Mouse (Mus musculus): Measurements from ENCODE around the gene Mtmr14.
A peak's percentile ranks its signal among the peaks of the same experiment; 100 is the strongest.

Mtmr14 gene

GRCm38 (mm10) chr6:113281676-113282075 lies 44.0 kb downstream of the Mtmr14 start:
- no peak for DNase-seq (ENCODE audit: low read depth, low spot score)

GRCm38 (mm10) chr6:113282101-113282802 lies 44.6 kb downstream of the Mtmr14 start, which contains the start of gene Cpne9:
TSS of gene Cpne9 (plus strand) at chr6:113282307.
- DNase-seq (ENCODE audit: low read depth, low spot score): peak; percentile 61

DNA sequence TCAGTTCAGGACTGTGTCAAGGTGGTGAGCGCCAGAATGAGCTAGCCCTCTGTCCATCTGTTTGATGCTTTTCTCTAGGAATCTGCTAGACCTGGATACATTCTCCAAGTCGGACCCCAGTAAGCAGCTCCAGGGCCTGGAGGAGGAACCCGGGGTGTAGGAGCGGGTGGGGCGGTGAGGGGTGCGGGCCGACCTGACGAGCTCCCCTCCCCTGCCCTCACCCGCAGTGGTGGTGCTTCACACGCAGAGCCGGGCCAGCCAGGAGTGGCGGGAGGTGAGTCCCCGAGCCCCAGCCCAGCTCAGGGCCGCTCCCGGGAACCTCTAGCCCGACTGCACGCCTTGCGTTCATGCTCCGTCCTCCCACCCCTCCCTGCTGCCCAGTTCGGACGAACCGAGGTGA lies 45.3 kb downstream of the Mtmr14 start:
- no peak for DNase-seq (ENCODE audit: low read depth, low spot score)

- no peak for DNase-seq (ENCODE audit: low read depth, low spot score)
These were observed 45.9 kb downstream of the Mtmr14 start for GRCm38 (mm10) chr6:113283500-113283899.

GRCm38 (mm10) chr6:113284931-113285330 lies 47.3 kb downstream of the Mtmr14 start:
- DNase-seq (ENCODE audit: low read depth, low spot score): no peak

DNA sequence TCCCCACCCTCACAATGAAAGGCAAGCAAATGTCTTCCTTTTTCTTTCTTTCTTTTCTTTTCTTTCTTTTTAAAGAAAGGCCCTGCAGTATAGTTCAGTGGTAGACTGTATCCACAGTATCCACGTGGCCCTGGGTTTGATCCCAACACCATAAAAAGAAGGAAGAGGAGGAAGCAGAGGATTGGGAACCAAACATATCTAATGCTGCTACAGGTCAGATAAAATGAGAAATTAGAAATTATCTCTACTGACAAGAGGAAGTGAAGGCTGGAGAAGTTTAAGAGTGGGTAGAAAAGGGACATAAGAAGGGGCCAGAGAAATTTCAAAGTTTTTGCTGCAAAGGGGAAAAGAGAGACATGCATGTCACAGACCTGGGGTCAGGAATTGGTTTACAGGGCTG lies 48.7 kb downstream of the Mtmr14 start:
- no peak for DNase-seq (ENCODE audit: low read depth, low spot score)

GRCm38 (mm10) chr6:113287236-113287635 lies 49.6 kb downstream of the Mtmr14 start:
- no peak for DNase-seq (ENCODE audit: low read depth, low spot score)

- no peak for DNase-seq (ENCODE audit: low read depth, low spot score)
These were observed 51.7 kb downstream of the Mtmr14 start for GRCm38 (mm10) chr6:113289346-113289745.

- no peak for DNase-seq (ENCODE audit: low read depth, low spot score)
These were observed 52.7 kb downstream of the Mtmr14 start for GRCm38 (mm10) chr6:113290346-113290745.

GRCm38 (mm10) chr6:113292938-113293337 lies 55.3 kb downstream of the Mtmr14 start:
- DNase-seq (ENCODE audit: low read depth, low spot score): no peak

GRCm38 (mm10) chr6:113296046-113296445 lies 58.4 kb downstream of the Mtmr14 start:
- DNase-seq (ENCODE audit: low read depth, low spot score): no peak

DNA sequence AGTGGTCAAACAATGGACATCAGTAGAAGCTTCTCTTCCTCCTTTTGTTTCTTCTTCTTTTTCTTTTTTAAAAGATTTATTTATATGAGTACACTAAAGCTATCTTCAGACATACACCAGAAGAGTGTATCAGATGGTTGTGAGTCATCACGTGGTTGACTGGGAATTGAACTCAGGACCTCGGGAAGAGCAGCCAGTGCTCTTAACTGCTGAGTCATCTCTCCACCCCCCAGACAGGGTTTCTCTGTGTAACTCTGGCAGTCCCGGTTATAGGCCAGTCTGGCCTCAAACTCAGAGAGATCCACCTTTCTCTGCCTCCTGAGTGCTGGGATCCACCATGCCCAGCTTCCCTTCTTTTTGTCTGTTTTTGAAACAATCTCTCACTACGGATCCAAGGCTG lies 59.0 kb downstream of the Mtmr14 start:
- DNase-seq (ENCODE audit: low read depth, low spot score): no peak

GRCm38 (mm10) chr6:113301350-113301749 lies 63.7 kb downstream of the Mtmr14 start:
- no peak for DNase-seq (ENCODE audit: low read depth, low spot score)

DNA sequence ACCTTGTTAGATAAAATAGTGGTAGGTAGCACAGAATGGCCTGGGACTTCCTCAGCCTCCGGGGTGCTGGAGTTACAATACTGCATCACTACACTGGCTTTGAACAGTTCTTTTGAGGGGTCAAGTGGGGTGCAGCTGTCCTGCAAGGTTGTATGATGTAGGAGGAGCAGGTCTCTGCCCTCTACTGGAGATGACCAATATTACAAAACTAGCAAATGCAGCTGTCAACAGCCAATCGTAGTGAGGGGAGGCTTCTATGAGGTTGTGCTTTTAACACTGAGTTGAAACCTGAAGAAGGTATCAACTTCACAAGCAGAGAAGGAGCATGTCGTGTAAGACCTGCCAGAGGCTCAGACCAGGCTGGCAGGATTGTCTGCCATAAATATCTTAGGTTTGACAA lies 64.6 kb downstream of the Mtmr14 start:
- DNase-seq (ENCODE audit: low read depth, low spot score): peak; percentile 30

GRCm38 (mm10) chr6:113306322-113306985 lies 68.8 kb downstream of the Mtmr14 start:
- DNase-seq (ENCODE audit: low read depth, low spot score): peak; percentile 98

DNA sequence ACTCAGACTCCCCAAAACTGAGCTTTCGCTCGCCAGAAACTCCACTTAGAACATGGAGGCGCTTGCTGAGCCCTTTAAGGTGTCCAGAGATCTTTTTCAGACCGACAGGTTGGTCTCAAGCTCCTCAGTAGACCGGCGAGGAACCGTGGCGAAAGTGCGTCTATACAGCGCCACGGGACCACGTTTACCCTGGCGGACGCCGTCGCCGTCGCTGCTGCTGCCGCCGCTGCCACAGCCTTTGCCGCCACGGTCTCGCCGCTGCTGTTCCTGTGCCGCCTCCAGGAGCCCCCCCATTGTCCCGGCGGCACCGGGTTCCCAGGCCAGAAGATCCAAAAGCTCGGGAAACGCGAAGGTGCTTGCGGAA lies 69.3 kb downstream of the Mtmr14 start, which contains the start of gene Brpf1:
TSS of gene Brpf1 (plus strand) at position 152 of the 364 bp plus-strand sequence.
- DNase-seq (ENCODE audit: low read depth, low spot score): no peak

- DNase-seq (ENCODE audit: low read depth, low spot score): no peak
These were observed 70.0 kb downstream of the Mtmr14 start for GRCm38 (mm10) chr6:113307481-113308121.

DNA sequence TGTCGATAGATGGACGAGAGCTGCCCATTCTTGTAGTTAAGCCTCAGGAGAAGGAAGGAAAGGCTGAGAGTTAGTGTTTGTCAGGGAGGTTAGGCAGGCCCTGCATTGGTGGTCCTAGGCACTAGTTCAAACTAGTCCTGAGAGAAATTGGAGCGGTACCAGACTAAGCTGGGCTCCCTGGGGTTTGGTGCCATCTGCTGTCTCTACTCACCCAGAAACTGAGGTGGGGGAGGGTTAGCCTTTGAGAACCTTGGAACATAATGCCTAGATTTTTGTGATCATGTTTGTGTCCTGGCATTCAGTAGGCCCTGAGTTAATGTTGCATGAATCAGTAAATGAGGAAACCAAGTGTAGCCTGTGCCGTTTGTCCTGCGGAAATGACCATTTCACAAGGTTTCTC lies 70.5 kb downstream of the Mtmr14 start:
- DNase-seq (ENCODE audit: low read depth, low spot score): no peak

GRCm38 (mm10) chr6:113315972-113316371 lies 78.3 kb downstream of the Mtmr14 start:
- DNase-seq (ENCODE audit: low read depth, low spot score): no peak

- DNase-seq (ENCODE audit: low read depth, low spot score): peak; percentile 95
These were observed 89.1 kb downstream of the Mtmr14 start, which contains the start of gene Ogg1 for GRCm38 (mm10) chr6:113326533-113327315. TSS of gene Ogg1 (plus strand) at chr6:113326972.

GRCm38 (mm10) chr6:113329396-113329795 lies 91.8 kb downstream of the Mtmr14 start:
- no peak for DNase-seq (ENCODE audit: low read depth, low spot score)

DNA sequence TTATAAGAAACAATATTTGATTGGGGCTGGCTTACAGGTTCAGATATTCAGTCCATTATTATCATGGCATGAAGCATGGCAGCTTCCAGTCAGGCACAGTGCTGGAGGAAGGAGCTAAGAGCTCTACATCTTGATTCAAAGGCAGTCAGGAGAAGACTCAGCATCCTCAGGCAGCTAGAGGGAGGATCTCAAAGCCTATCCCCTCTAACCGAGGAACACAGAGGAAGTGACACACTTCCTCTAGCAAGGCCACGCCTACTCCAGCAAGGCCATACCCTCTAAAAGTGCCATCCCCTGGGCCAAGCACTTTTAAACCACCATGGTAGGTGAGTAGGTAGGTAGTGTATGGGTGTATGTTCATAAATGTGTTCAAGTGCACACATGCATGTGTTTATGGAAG lies 92.9 kb downstream of the Mtmr14 start:
- no peak for DNase-seq (ENCODE audit: low read depth, low spot score)
